ENCODE assay signal across 8 mouse cellular contexts in genomic region chr1:183047191-183047912, GRCm38 (mm10).
DNase-seq lines count a peak whose midpoint lies in the region; ATAC-seq lines count a peak whose summit lies in the region.

No protein-coding gene starts in this region.

- H3K36me3 ChIP-seq in hindbrain, embryonic 12.5 days: no peaks in the 10 kb centered on the region
- no peaks in the 10 kb centered on the region for H3K36me3 ChIP-seq in hindbrain, embryonic 11.5 days (ENCODE audit: control insufficient read depth, insufficient read depth, low read length)
- H3K36me3 ChIP-seq in intestine, embryonic 16.5 days (ENCODE audit: control insufficient read depth, insufficient read depth, low read length): no peaks in the 10 kb centered on the region

- WGBS in hindbrain, embryonic 12.5 days: 53% methylated on average over 7 of the region's 7 CpGs
- 63% methylated on average over 7 of the region's 7 CpGs for WGBS in hindbrain, embryonic 11.5 days
- WGBS in intestine, embryonic 16.5 days: 30% methylated on average over 7 of the region's 7 CpGs

- DNase-seq in hindbrain, embryonic 11.5 days (ENCODE audit: low spot score): no peak
- DNase-seq in adrenal gland, postnatal 10 days: peak; percentile 75
- DNase-seq in lung, postnatal 10 days: peak; percentile 82
- DNase-seq in frontal cortex, postnatal 14 days (ENCODE audit: low spot score in 2 of 2): no peak

- peaks cover 2% of the 10 kb centered on the region; the same call in 1 of the 2 replicates for H3K27me3 ChIP-seq in hindbrain, embryonic 12.5 days
- no peaks in the 10 kb centered on the region for H3K27me3 ChIP-seq in hindbrain, embryonic 11.5 days (ENCODE audit: control insufficient read depth, insufficient read depth, low read length)
- H3K27me3 ChIP-seq in intestine, embryonic 16.5 days (replicated peaks; ENCODE audit: control insufficient read depth, insufficient read depth, low read length): no peaks in the 10 kb centered on the region

- H3K27ac ChIP-seq in hindbrain, embryonic 12.5 days: 0 out of 2 replicates have a peak overlapping the region, but pooled peaks have one; percentile 37
- H3K27ac ChIP-seq in hindbrain, embryonic 11.5 days (ENCODE audit: low read depth, low read length): no peak overlapping the region
- peak overlapping the region; percentile 43 for H3K27ac ChIP-seq in intestine, embryonic 16.5 days (ENCODE audit: low read length)

- H3K4me1 ChIP-seq in hindbrain, embryonic 12.5 days: peaks cover 28% of the 10 kb centered on the region
- H3K4me1 ChIP-seq in hindbrain, embryonic 11.5 days (replicated peaks; ENCODE audit: control insufficient read depth, insufficient read depth, low read length): no peaks in the 10 kb centered on the region
- peaks cover 20% of the 10 kb centered on the region for H3K4me1 ChIP-seq in intestine, embryonic 16.5 days (ENCODE audit: control insufficient read depth, insufficient read depth, low read length)

- no peak overlapping the region for H3K4me2 ChIP-seq in hindbrain, embryonic 12.5 days (replicated peaks)
- H3K4me2 ChIP-seq in hindbrain, embryonic 11.5 days (replicated peaks; ENCODE audit: low read depth, low read length): no peak overlapping the region
- H3K4me2 ChIP-seq in intestine, embryonic 16.5 days (ENCODE audit: low read depth, low read length): no peak overlapping the region

- H3K9ac ChIP-seq in hindbrain, embryonic 12.5 days: no peak overlapping the region
- H3K9ac ChIP-seq in hindbrain, embryonic 11.5 days (ENCODE audit: low read depth, low read length): no peak overlapping the region
- H3K9ac ChIP-seq in intestine, embryonic 16.5 days (ENCODE audit: low read depth, low read length): no peak overlapping the region

- no peaks in the 10 kb centered on the region; the same call in 1 of the 2 replicates for H3K9me3 ChIP-seq in hindbrain, embryonic 12.5 days (replicated peaks)
- H3K9me3 ChIP-seq in hindbrain, embryonic 11.5 days (ENCODE audit: control insufficient read depth, low read length): no peaks in the 10 kb centered on the region
- no peaks in the 10 kb centered on the region for H3K9me3 ChIP-seq in intestine, embryonic 16.5 days (ENCODE audit: control insufficient read depth, low read length)

- H3K4me3 ChIP-seq in hindbrain, embryonic 12.5 days: no peak overlapping the region
- H3K4me3 ChIP-seq in hindbrain, embryonic 11.5 days (ENCODE audit: low read depth, low read length): no peak overlapping the region
- no peak overlapping the region for H3K4me3 ChIP-seq in intestine, embryonic 16.5 days (ENCODE audit: low read length)

- ATAC-seq in hindbrain, embryonic 12.5 days (ENCODE audit: low FRiP score): 0 out of 2 replicates have a peak, but pooled peaks have one; percentile 62
- ATAC-seq in hindbrain, embryonic 11.5 days (ENCODE audit: low FRiP score): no peak
- ATAC-seq in intestine, embryonic 16.5 days: peak; percentile 82
- no peak for ATAC-seq in CD4-positive, CD25-positive, alpha-beta regulatory T cell, adult 4 months
- ATAC-seq in megakaryocyte-erythroid progenitor cell, adult 5-6 weeks (replicated peaks; ENCODE audit: low FRiP score, low TSS enrichment, poor library complexity, severe bottlenecking): no peak

Comparison
In these comparisons a context has a peak if more than half of its experiments do, and no peak if none do; other contexts are left out.
1. ATAC-seq: peak in hindbrain, embryonic 12.5 days (single experiment) and intestine, embryonic 16.5 days (single experiment); none in hindbrain, embryonic 11.5 days (single experiment), CD4-positive, CD25-positive, alpha-beta regulatory T cell, adult 4 months (single experiment) and megakaryocyte-erythroid progenitor cell, adult 5-6 weeks (single experiment).
2. DNase-seq: peak in adrenal gland, postnatal 10 days (single experiment) and lung, postnatal 10 days (single experiment); none in hindbrain, embryonic 11.5 days (single experiment) and frontal cortex, postnatal 14 days (0 of 2).